Mouse (Mus musculus) left cerebral cortex, adult 8-10 months (tissue): ENCODE results near the gene Prdm16. TPM values are rescaled to one million over a fixed set of nuclear protein-coding genes. Genes with fewer than 3 reads are reported as not detected.

Experiments used
- DNase-seq, 2 experiments: peaks; one replicate each; pipeline ENCODE4 v3.0.0; 2022; ENCODE audit warnings: low spot score in 2 of 2
- total RNA-seq, 4 experiments: library from RNA; stranded (reverse); gene quantifications; 2 replicates each; pipeline ENCODE4 v1.2.4; 2022

Prdm16 gene
- total RNA-seq, 4 experiments from 2014 or later, result 9.1 to 11.7 (median 11.2) TPM

GRCm38 (mm10) chr4:154603663-154604441, 32.8 kb downstream of the Prdm16 start:
- DNase-seq, result no peak

GRCm38 (mm10) chr4:154602409-154602808, 34.3 kb downstream of the Prdm16 start:
- no peak for DNase-seq

DNA sequence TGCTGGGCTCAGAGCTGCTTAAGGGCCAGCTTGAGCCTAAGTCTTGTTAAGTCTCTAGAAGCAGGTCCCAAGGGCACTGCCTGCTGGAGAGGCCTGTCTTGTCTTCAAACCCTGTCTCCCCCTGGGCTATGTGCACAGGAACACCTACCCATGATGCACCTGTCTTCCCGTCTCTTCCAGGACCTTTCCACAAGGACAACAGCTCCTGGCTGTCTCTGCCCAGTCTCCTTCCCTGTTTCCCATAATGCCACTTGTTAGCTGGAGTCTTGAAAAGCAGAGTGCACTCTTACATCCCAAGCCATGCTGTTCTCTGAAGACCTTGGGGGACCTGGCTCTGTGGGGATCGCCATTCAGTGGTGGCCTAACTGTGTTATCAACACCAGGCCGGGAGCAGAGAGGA, 35.7 kb downstream of the Prdm16 start:
- DNase-seq, result no peak

DNA sequence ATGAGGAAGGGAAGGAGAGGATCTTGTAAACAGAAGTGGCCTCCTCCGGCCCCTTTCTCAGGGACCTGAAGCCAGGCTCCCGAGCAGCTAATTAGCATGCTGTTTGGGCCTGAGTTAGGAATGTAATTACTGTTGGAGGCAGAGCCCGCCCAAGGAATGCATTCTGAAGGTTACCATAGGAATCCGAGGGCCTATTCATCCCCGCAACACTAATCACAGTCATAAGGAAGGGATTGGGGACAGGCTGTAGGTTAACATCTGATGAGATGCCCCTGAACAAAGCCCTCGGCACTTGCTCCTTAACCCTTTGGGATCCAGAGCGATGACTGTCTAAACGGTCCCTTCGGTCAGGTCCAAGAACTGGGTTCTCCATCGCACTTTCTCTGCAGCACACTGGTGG, 36.7 kb downstream of the Prdm16 start:
- peak in 1 of 2 experiments; percentile 25 for DNase-seq

DNA sequence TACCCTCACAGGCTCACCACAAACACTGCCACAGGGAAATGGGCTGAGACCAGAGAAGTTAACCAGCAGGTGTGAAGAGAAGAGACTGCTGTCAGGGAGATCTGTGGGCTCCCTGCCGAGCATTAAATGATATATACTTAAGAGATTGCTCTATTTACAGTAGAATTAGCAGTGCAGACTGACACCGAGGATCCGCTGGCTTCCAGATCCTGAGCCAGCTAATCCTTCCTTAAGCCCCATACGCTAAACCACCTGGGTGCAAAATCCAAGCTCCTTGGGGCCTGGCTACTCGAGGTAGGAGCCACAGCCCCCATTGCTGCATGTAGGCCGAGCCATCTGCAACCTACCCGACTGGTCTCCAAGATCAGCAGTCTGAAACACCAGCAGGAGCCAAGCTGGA, 38.3 kb downstream of the Prdm16 start:
- no peak for DNase-seq

GRCm38 (mm10) chr4:154596805-154597204, 39.9 kb downstream of the Prdm16 start:
- DNase-seq, result no peak

DNA sequence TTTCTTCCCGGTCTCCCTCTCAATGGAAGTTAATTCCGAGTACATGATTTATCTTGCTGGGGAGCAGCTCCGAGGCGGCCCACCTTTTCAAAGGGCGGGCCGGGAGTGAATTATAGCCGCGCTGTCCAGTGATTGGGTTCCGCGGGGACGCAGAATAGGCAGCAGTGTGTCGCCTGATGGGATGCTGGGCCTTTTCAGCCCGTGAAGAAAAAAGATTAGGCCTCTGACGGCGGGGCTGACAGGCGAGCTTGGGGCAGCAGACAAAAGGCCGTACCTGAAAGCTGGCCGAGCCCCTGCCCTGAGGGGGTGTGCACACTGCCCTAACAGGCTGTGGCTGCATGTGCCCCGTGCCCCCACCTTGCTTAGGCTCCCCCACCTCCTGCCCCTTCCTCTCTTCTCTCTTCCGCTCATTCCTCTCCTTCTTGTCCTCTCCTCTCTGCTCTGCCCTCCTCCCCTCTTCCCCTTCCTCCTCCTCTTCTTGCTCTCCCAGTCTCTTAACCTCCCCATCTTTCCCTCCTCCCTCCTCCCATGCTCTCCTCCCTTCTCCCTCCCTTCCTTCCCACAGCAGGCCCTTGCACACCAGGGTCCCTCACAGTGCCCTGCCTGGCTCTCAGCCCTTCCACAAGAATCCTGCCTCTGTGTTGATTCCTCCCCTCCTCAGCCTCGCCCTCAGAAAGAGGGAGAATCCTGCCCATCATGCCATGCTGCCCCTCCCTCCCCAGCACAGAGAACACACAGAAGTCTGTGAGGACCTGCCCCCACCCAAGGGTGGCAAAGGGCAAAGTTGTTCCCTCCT, 41.7 kb downstream of the Prdm16 start:
- DNase-seq, result no peak

- DNase-seq, result no peak
Measured at GRCm38 (mm10) chr4:154594116-154594760, 42.4 kb downstream of the Prdm16 start.

- no peak for DNase-seq
Measured at GRCm38 (mm10) chr4:154592562-154592961, 44.1 kb downstream of the Prdm16 start.

DNA sequence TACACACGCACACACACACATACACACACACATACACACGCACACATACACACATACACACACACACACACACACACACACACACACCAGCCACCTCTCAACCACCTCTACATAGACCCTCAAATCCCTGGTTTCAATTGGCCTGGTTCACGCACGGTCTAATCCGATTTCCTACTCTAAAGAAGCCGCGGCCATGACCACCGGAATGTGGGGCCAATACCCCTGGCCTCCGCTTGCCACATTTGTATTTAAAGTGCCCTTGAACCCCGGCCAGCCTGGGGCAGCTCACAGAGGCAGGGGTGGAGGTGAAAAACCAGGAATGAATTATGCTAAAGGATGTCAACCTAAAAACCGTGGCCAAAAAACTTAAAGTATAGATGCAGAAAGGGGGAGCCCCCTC, 45.8 kb downstream of the Prdm16 start:
- no peak for DNase-seq

DNA sequence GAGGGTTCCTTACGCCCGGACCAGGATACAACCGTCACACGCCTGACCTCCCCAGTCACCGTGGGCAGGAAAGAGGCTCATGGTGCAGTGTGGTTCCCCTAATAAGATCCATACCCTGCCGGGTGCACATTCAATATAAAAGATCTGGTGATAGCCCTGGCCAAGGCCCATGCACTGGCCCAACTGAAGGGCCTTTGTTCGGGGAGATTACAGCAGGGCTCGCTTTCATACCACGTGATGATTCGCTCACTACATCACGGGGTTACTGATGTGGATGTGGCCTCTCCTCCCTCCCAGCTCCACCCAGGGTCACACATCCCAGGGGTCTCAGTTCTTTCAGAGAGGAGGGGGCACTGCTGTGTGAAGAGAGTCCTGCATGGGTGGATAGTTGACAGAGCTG, 50.3 kb downstream of the Prdm16 start:
- no peak for DNase-seq

GRCm38 (mm10) chr4:154585779-154586178, 50.9 kb downstream of the Prdm16 start:
- no peak for DNase-seq

DNA sequence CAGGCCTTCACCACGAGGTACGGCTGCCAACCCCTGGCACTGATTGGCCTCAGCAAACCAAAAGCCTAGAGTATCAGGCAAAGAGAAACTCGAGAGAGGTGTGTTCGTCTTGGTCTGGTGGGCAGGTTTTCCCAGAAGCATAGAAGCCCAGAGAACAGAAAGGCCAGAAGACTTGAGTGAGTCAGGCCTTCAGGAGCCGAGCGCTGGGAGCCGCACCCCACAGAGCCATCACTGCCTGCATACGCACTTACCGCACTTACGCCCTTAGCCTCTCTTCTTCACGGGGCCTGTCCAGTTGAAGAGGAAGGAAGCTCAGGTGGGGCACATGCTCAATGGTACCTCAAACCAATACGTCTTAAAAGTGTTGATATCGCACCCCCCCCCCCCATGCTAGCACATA, 53.0 kb downstream of the Prdm16 start:
- no peak for DNase-seq

- peak in 1 of 2 experiments; percentile 63 for DNase-seq
Measured at GRCm38 (mm10) chr4:154582607-154583236, 54.0 kb downstream of the Prdm16 start.

- no peak for DNase-seq
Measured at GRCm38 (mm10) chr4:154581261-154581886, 55.3 kb downstream of the Prdm16 start.

- no peak for DNase-seq
Measured at GRCm38 (mm10) chr4:154574208-154574875, 62.3 kb downstream of the Prdm16 start.

- DNase-seq, result no peak
Measured at GRCm38 (mm10) chr4:154570451-154570881, 66.2 kb downstream of the Prdm16 start.

DNA sequence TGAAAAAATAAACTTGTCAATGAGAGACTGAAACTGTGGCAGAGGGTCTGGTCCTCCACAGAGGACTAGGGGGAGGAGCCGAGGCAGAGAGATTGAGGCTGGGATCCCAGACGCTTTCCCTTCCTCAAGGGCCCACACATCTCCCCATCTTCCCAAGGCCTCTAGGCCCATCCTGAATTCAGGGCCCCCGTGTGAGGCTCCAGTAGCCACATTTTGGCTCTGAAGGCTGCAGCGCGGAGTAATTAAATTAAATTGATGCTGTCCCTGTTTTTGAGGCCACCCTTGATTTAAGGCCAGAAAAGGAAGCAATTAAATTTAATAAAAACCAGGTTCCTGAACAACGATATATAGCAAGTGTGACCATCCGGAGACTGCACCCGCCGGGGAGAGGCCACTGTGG, 66.8 kb downstream of the Prdm16 start:
- DNase-seq, result no peak

DNA sequence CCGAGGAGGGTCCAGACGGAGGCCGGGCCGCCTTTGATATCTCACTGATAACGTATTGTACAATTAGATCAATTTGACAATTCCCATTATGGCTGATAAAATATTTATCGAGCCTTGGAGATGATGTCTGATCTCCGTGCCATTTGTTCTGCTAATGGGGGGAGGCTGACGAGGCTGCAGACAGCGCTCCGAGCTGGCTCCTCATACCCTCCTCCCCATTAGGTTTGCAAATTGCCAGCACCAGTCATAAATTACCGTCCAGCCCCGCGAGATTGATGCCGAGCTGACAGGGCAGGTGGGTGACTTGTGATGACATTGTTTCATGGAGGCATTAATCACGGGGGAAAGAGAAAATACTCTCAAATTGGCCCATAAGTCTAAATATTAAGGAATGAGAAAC, 67.9 kb downstream of the Prdm16 start:
- DNase-seq, result no peak

- no peak for DNase-seq
Measured at GRCm38 (mm10) chr4:154567942-154568341, 68.7 kb downstream of the Prdm16 start.

GRCm38 (mm10) chr4:154563201-154563600, 73.5 kb downstream of the Prdm16 start:
- DNase-seq, result no peak
